Mouse (Mus musculus): ENCODE data around the gene Igfbp2.

Igfbp2 gene

GRCm38 (mm10) chr1:72856209-72856909 is 32.1 kb downstream of the Igfbp2 start:
- no peak for DNase-seq

GRCm38 (mm10) chr1:72857142-72857541 is 32.8 kb downstream of the Igfbp2 start:
- no peak for DNase-seq

- DNase-seq = no peak
Measured at GRCm38 (mm10) chr1:72857631-72858030, 33.3 kb downstream of the Igfbp2 start.

GRCm38 (mm10) chr1:72858286-72858685 is 34.0 kb downstream of the Igfbp2 start:
- no peak for DNase-seq

GRCm38 (mm10) chr1:72858874-72859273 is 34.6 kb downstream of the Igfbp2 start:
- DNase-seq = no peak

GRCm38 (mm10) chr1:72859963-72860362 is 35.7 kb downstream of the Igfbp2 start:
- DNase-seq = no peak

GRCm38 (mm10) chr1:72860502-72860901 is 36.2 kb downstream of the Igfbp2 start:
- no peak for DNase-seq

GRCm38 (mm10) chr1:72861702-72862101 is 37.4 kb downstream of the Igfbp2 start:
- DNase-seq = no peak

- DNase-seq = no peak
Measured at GRCm38 (mm10) chr1:72862248-72862647, 37.9 kb downstream of the Igfbp2 start.

- no peak for DNase-seq
Measured at GRCm38 (mm10) chr1:72863692-72864091, 39.4 kb downstream of the Igfbp2 start.

- DNase-seq = no peak
Measured at GRCm38 (mm10) chr1:72864272-72864671, 40.0 kb downstream of the Igfbp2 start.

GRCm38 (mm10) chr1:72865900-72866299 is 41.6 kb downstream of the Igfbp2 start:
- DNase-seq = peak; percentile 78

GRCm38 (mm10) chr1:72866417-72866816 is 42.1 kb downstream of the Igfbp2 start:
- DNase-seq = no peak

- no peak for DNase-seq
Measured at GRCm38 (mm10) chr1:72867346-72867745, 43.0 kb downstream of the Igfbp2 start.

- no peak for DNase-seq
Measured at GRCm38 (mm10) chr1:72868429-72869215, 44.3 kb downstream of the Igfbp2 start.

GRCm38 (mm10) chr1:72869275-72869674 is 45.0 kb downstream of the Igfbp2 start:
- no peak for DNase-seq

- DNase-seq = peak; percentile 75
Measured at GRCm38 (mm10) chr1:72869681-72870614, 45.6 kb downstream of the Igfbp2 start.

- DNase-seq = peak; percentile 94
Measured at GRCm38 (mm10) chr1:72870615-72871336, 46.5 kb downstream of the Igfbp2 start.

- no peak for DNase-seq
Measured at GRCm38 (mm10) chr1:72871337-72871696, 47.0 kb downstream of the Igfbp2 start.

- peak; percentile 73 for DNase-seq
Measured at GRCm38 (mm10) chr1:72871697-72872411, 47.6 kb downstream of the Igfbp2 start.

GRCm38 (mm10) chr1:72872521-72872920 is 48.2 kb downstream of the Igfbp2 start:
- peak; percentile 64 for DNase-seq

- DNase-seq = no peak
Measured at GRCm38 (mm10) chr1:72873078-72873477, 48.8 kb downstream of the Igfbp2 start.
